Mouse (Mus musculus): ENCODE data around the gene Adamtsl2. TPM values are rescaled to one million over a fixed set of nuclear protein-coding genes. Genes with fewer than 3 reads are reported as not detected.

Gene Adamtsl2
- total RNA-seq, 1 experiment = 0.36 TPM

GRCm38 (mm10) chr2:27119766-27120165 is 40.6 kb downstream of the Adamtsl2 start:
- H3K9me3 ChIP-seq (ENCODE audit: control insufficient read depth, insufficient read depth, low read depth, low read length) = no peaks in the 10 kb centered on the region
- in situ Hi-C loops (cut with MboI; ENCODE audit: low sequenced_read_pairs in 2 of 2, unreplicated experiment in 2 of 2) = no loop called here
- H3K36me3 ChIP-seq (ENCODE audit: control insufficient read depth, insufficient read depth, low read length, poor library complexity, severe bottlenecking) = no peaks in the 10 kb centered on the region
- DNase-seq (ENCODE audit: low read depth, low spot score) = no peak
- H3K27ac ChIP-seq (ENCODE audit: insufficient read depth, low read depth, low read length, poor library complexity, severe bottlenecking) = no peak overlapping the region
- no peak overlapping the region for H3K9ac ChIP-seq (ENCODE audit: insufficient read depth, low read depth, low read length, poor library complexity, severe bottlenecking)
- H3K4me1 ChIP-seq (ENCODE audit: control insufficient read depth in 2 of 2, insufficient read depth in 2 of 2, low read length in 2 of 2, poor library complexity in 1 of 2) = no peaks in the 10 kb centered on the region
- no peak overlapping the region for H3K4me3 ChIP-seq (ENCODE audit: insufficient read depth in 1 of 2, low read depth in 1 of 2, low read length in 2 of 2, poor library complexity in 1 of 2, severe bottlenecking in 1 of 2)
- TF ChIP-seq HCFC1 (IDR thresholded peaks at IDR 0.05; ENCODE audit: borderline replicate concordance, insufficient read depth, low read length) (no peak), MAFK (IDR thresholded peaks at IDR 0.05; ENCODE audit: insufficient read depth, low read depth, low read length) (no peak), ZNF384 (IDR thresholded peaks at IDR 0.05; ENCODE audit: low read depth, low read length) (no peak), ZC3H11A (IDR thresholded peaks at IDR 0.05; ENCODE audit: borderline replicate concordance, low read depth, low read length) (no peak), CHD2 (IDR thresholded peaks at IDR 0.05; ENCODE audit: low read depth, low read length) (no peak)

- H3K27ac ChIP-seq (ENCODE audit: insufficient read depth, low read depth, low read length, poor library complexity, severe bottlenecking) = no peak overlapping the region
- H3K4me3 ChIP-seq (ENCODE audit: insufficient read depth in 1 of 2, low read depth in 1 of 2, low read length in 2 of 2, poor library complexity in 1 of 2, severe bottlenecking in 1 of 2) = no peak overlapping the region
- in situ Hi-C loops (cut with MboI; ENCODE audit: low sequenced_read_pairs in 2 of 2, unreplicated experiment in 2 of 2) = no loop called here
- no peak for DNase-seq (ENCODE audit: low read depth, low spot score)
- H3K36me3 ChIP-seq (ENCODE audit: control insufficient read depth, insufficient read depth, low read length, poor library complexity, severe bottlenecking) = no peaks in the 10 kb centered on the region
- no peaks in the 10 kb centered on the region for H3K9me3 ChIP-seq (ENCODE audit: control insufficient read depth, insufficient read depth, low read depth, low read length)
- H3K9ac ChIP-seq (ENCODE audit: insufficient read depth, low read depth, low read length, poor library complexity, severe bottlenecking) = no peak overlapping the region
- H3K4me1 ChIP-seq (ENCODE audit: control insufficient read depth in 2 of 2, insufficient read depth in 2 of 2, low read length in 2 of 2, poor library complexity in 1 of 2) = no peaks in the 10 kb centered on the region
- TF ChIP-seq ZC3H11A (IDR thresholded peaks at IDR 0.05; ENCODE audit: borderline replicate concordance, low read depth, low read length) (no peak), MAFK (IDR thresholded peaks at IDR 0.05; ENCODE audit: insufficient read depth, low read depth, low read length) (no peak), HCFC1 (IDR thresholded peaks at IDR 0.05; ENCODE audit: borderline replicate concordance, insufficient read depth, low read length) (no peak), CHD2 (IDR thresholded peaks at IDR 0.05; ENCODE audit: low read depth, low read length) (no peak), ZNF384 (IDR thresholded peaks at IDR 0.05; ENCODE audit: low read depth, low read length) (no peak)
These were observed 41.1 kb downstream of the Adamtsl2 start for GRCm38 (mm10) chr2:27120241-27120641.

GRCm38 (mm10) chr2:27121626-27122355 is 42.6 kb downstream of the Adamtsl2 start:
- H3K27ac ChIP-seq (ENCODE audit: insufficient read depth, low read depth, low read length, poor library complexity, severe bottlenecking) = no peak overlapping the region
- TF ChIP-seq HCFC1 (IDR thresholded peaks at IDR 0.05; ENCODE audit: borderline replicate concordance, insufficient read depth, low read length) (no peak), CHD2 (IDR thresholded peaks at IDR 0.05; ENCODE audit: low read depth, low read length) (no peak), MAFK (IDR thresholded peaks at IDR 0.05; ENCODE audit: insufficient read depth, low read depth, low read length) (no peak), ZNF384 (IDR thresholded peaks at IDR 0.05; ENCODE audit: low read depth, low read length) (no peak)
- no peak overlapping the region for H3K9ac ChIP-seq (ENCODE audit: insufficient read depth, low read depth, low read length, poor library complexity, severe bottlenecking)

GRCm38 (mm10) chr2:27122578-27122977 is 43.4 kb downstream of the Adamtsl2 start:
- H3K36me3 ChIP-seq (ENCODE audit: control insufficient read depth, insufficient read depth, low read length, poor library complexity, severe bottlenecking) = no peaks in the 10 kb centered on the region
- peaks cover 0 to 2% of the 10 kb centered on the region in 2 experiments; a peak in 1 of 4 replicates for H3K4me1 ChIP-seq (ENCODE audit: control insufficient read depth in 2 of 2, insufficient read depth in 2 of 2, low read length in 2 of 2, poor library complexity in 1 of 2)
- H3K4me3 ChIP-seq (ENCODE audit: insufficient read depth in 1 of 2, low read depth in 1 of 2, low read length in 2 of 2, poor library complexity in 1 of 2, severe bottlenecking in 1 of 2) = no peak overlapping the region
- in situ Hi-C loops (cut with MboI; ENCODE audit: low sequenced_read_pairs in 2 of 2, unreplicated experiment in 2 of 2) = no loop called here
- DNase-seq (ENCODE audit: low read depth, low spot score) = no peak
- H3K9me3 ChIP-seq (ENCODE audit: control insufficient read depth, insufficient read depth, low read depth, low read length) = no peaks in the 10 kb centered on the region
- TF ChIP-seq MAFK (IDR thresholded peaks at IDR 0.05; ENCODE audit: insufficient read depth, low read depth, low read length) = no peak
- TF ChIP-seq ZNF384 (IDR thresholded peaks at IDR 0.05; ENCODE audit: low read depth, low read length) = no peak
- TF ChIP-seq ZC3H11A (IDR thresholded peaks at IDR 0.05; ENCODE audit: borderline replicate concordance, low read depth, low read length) = no peak
- no peak for TF ChIP-seq HCFC1 (IDR thresholded peaks at IDR 0.05; ENCODE audit: borderline replicate concordance, insufficient read depth, low read length)
- TF ChIP-seq CHD2 (IDR thresholded peaks at IDR 0.05; ENCODE audit: low read depth, low read length) = no peak
- no peak overlapping the region for H3K9ac ChIP-seq (ENCODE audit: insufficient read depth, low read depth, low read length, poor library complexity, severe bottlenecking)
- no peak overlapping the region for H3K27ac ChIP-seq (ENCODE audit: insufficient read depth, low read depth, low read length, poor library complexity, severe bottlenecking)

More at GRCm38 (mm10) chr2:27121626-27122355, 42.6 kb downstream of the Adamtsl2 start:
- no peak for DNase-seq (ENCODE audit: low read depth, low spot score)
- Histone ChIP-seq H3K4me1 (ENCODE audit: control insufficient read depth in 2 of 2, insufficient read depth in 2 of 2, low read length in 2 of 2, poor library complexity in 1 of 2) (peaks cover 0 to 2% of the 10 kb centered on the region in 2 experiments; a peak in 1 of 4 replicates), H3K4me3 (ENCODE audit: insufficient read depth in 1 of 2, low read depth in 1 of 2, low read length in 2 of 2, poor library complexity in 1 of 2, severe bottlenecking in 1 of 2) (no peak overlapping the region), H3K9me3 (ENCODE audit: control insufficient read depth, insufficient read depth, low read depth, low read length) (no peaks in the 10 kb centered on the region), H3K36me3 (ENCODE audit: control insufficient read depth, insufficient read depth, low read length, poor library complexity, severe bottlenecking) (no peaks in the 10 kb centered on the region)
- in situ Hi-C loops (cut with MboI; ENCODE audit: low sequenced_read_pairs in 2 of 2, unreplicated experiment in 2 of 2) = no loop called here
